Mouse (Mus musculus) midbrain, embryonic 12.5 days (tissue): ENCODE results near the gene Prkcq. TPM values are rescaled to one million over a fixed set of nuclear protein-coding genes. Genes with fewer than 3 reads are reported as not detected.

Source experiments
- ATAC-seq: fragments of 200-750 bp; cut with Nextera tagmentation; 2 replicates; pipeline ENCODE4 v1.8.0; 2017; ENCODE audit warnings: low read depth, moderate TSS enrichment, moderate library complexity; ENCODE audit not compliant: low FRiP score
- H3K27ac ChIP-seq: fragments of 300-500 bp; sonication (generic); replicated peaks from 2 replicates; pipeline ENCODE4 v1.5.1; 2016; ENCODE audit warnings: mild to moderate bottlenecking
- H3K27me3 ChIP-seq: fragments of 300-500 bp; sonication (generic); 2 replicates; pipeline ENCODE4 v1.6.1; 2016; ENCODE audit warnings: mild to moderate bottlenecking
- H3K36me3 ChIP-seq: fragments of 300-500 bp; sonication (generic); 2 replicates; pipeline ENCODE4 v1.6.1; 2016
- H3K4me1 ChIP-seq: fragments of 300-500 bp; sonication (generic); 2 replicates; pipeline ENCODE4 v1.6.1; 2016
- H3K4me2 ChIP-seq: fragments of 300-500 bp; sonication (generic); replicated peaks from 2 replicates; pipeline ENCODE4 v1.6.1; 2016; ENCODE audit warnings: mild to moderate bottlenecking, moderate library complexity
- H3K4me3 ChIP-seq: fragments of 300-500 bp; sonication (generic); 2 replicates; pipeline ENCODE4 v1.5.1; 2016; ENCODE audit warnings: mild to moderate bottlenecking
- H3K9ac ChIP-seq: fragments of 300-500 bp; sonication (generic); replicated peaks from 2 replicates; pipeline ENCODE4 v1.6.1; 2016; ENCODE audit warnings: mild to moderate bottlenecking, moderate library complexity
- H3K9me3 ChIP-seq: fragments of 300-500 bp; sonication (generic); 2 replicates; pipeline ENCODE4 v1.6.1; 2016; ENCODE audit warnings: mild to moderate bottlenecking
- WGBS: fragments of 180-500 bp; shearing (Covaris S2); methylation state at CpG from one replicate; pipeline ENCODE4 v1.1.7; 2016; 5-methylcytosine and 5-hydroxymethylcytosine counted together
- polyA plus RNA-seq: library from polyadenylated mRNA; unstranded; fragments of >200 nt; fragmentation: Nextera tagmentation; extraction: Ambion mirVana; gene quantifications from 2 replicates; pipeline ENCODE4 v1.2.1, GENCODE M21; 2016

The Prkcq gene
- polyA plus RNA-seq, result 1.2 and 1.8 TPM in 2 replicates

DNA sequence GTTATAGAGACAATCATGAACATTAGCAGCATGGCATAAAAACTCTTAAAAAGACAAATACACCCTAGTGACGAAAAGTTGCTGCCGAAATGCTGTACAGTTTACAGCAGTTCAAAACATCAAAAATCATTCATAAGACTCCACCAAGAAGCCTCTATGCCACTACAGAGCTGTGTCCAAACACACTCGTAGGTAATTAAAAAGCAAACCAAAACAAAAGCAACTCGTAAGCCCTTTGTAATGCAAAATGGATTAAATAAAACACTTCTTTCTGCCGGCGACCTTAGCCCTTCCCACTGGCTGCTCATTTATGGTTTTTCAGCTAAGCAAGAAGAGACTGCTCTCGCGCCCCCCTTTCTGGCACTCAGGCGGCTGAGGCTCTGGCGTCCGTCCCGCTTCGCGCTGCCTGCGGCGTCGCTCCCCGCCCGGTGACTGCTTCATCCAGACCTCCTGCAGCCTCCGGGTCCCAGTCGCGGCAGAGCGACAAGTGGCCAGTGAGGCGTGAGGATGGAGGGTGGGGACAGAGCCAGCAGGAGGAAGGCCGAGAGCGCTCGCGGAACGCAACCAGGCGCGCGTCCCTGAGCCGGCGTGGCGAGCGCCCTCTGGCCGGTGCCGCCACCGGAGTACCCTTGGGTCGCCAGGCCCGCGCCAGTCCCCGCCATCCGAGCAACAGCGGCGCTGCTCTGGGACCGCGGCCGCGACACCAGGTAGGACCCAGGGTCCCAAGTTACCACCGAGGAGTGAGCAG is at the start of gene Prkcq:
Gene Prkcq, plus strand, starts transcription at position 355 of the 748 bp plus-strand sequence.
- H3K27ac ChIP-seq, result no peak within 1 kb of the TSS
- WGBS, result 2% methylated on average over 50 of the region's 51 CpGs
- H3K27me3 ChIP-seq, result peaks cover 31% of the 10 kb centered on the region
- H3K9ac ChIP-seq, result peak within 1 kb of the TSS; percentile 43
- H3K9me3 ChIP-seq, result no peaks in the 10 kb centered on the region
- H3K4me3 ChIP-seq, result peak within 1 kb of the TSS; percentile 51
- peaks cover 19% of the 10 kb centered on the region for H3K4me1 ChIP-seq
- ATAC-seq, result peak; percentile 88
- H3K4me2 ChIP-seq, result peak within 1 kb of the TSS; percentile 81
- H3K36me3 ChIP-seq, result no peaks in the 10 kb centered on the region

GRCm38 (mm10) chr2:11130881-11131280 is 41.0 kb upstream of the Prkcq start:
- H3K9ac ChIP-seq, result no peak overlapping the region
- 94% methylated on average over 12 of the region's 12 CpGs for WGBS
- H3K27me3 ChIP-seq, result no peaks in the 10 kb centered on the region
- no peak overlapping the region for H3K4me2 ChIP-seq
- H3K9me3 ChIP-seq, result no peaks in the 10 kb centered on the region
- no peaks in the 10 kb centered on the region for H3K4me1 ChIP-seq
- no peak overlapping the region for H3K27ac ChIP-seq
- no peak for ATAC-seq
- no peaks in the 10 kb centered on the region for H3K36me3 ChIP-seq
- no peak overlapping the region for H3K4me3 ChIP-seq

GRCm38 (mm10) chr2:11135718-11136117 is 36.2 kb upstream of the Prkcq start:
- 71% methylated on average over 6 of the region's 6 CpGs for WGBS

DNA sequence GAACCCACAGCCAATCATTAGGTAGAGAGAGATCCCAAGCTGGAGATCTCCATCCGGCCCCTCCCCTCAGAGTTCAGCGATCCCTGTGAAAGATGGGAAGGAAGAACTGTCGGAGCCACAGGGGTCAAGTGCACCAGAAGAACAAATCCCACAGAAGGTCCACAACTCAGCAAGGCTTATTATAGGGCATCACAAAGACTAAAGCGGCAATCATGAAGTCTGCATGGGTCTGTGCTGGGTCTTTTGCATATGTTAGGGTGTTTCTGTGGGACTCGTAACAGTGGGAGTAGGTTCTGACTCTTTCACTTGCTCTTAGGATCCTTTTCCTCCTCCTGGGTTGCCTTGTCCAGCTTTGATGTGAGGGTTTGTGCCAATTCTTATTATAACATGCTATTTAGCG is 33.8 kb upstream of the Prkcq start:
- no peak overlapping the region for H3K27ac ChIP-seq
- H3K4me2 ChIP-seq, result no peak overlapping the region
- no peaks in the 10 kb centered on the region for H3K36me3 ChIP-seq
- no peaks in the 10 kb centered on the region for H3K9me3 ChIP-seq
- H3K4me1 ChIP-seq, result no peaks in the 10 kb centered on the region
- no peak overlapping the region for H3K4me3 ChIP-seq
- WGBS, result 91% methylated on average over 6 of the region's 6 CpGs
- no peak overlapping the region for H3K9ac ChIP-seq
- H3K27me3 ChIP-seq, result no peaks in the 10 kb centered on the region
- ATAC-seq, result no peak

More at GRCm38 (mm10) chr2:11135718-11136117, 36.2 kb upstream of the Prkcq start:
- H3K9me3 ChIP-seq, result no peaks in the 10 kb centered on the region
- H3K27ac ChIP-seq, result no peak overlapping the region
- ATAC-seq, result no peak
- no peaks in the 10 kb centered on the region for H3K36me3 ChIP-seq
- H3K9ac ChIP-seq, result no peak overlapping the region
- no peaks in the 10 kb centered on the region for H3K4me1 ChIP-seq
- no peaks in the 10 kb centered on the region for H3K27me3 ChIP-seq
- H3K4me3 ChIP-seq, result no peak overlapping the region
- no peak overlapping the region for H3K4me2 ChIP-seq

GRCm38 (mm10) chr2:11139518-11140152 is 32.3 kb upstream of the Prkcq start:
- Histone ChIP-seq H3K9me3 (no peaks in the 10 kb centered on the region), H3K4me1 (no peaks in the 10 kb centered on the region), H3K4me3 (no peak overlapping the region), H3K27ac (no peak overlapping the region), H3K9ac (no peak overlapping the region), H3K4me2 (no peak overlapping the region), H3K36me3 (no peaks in the 10 kb centered on the region), H3K27me3 (no peaks in the 10 kb centered on the region)
- 68% methylated on average over 1 of the region's 1 CpGs for WGBS
- no peak for ATAC-seq

DNA sequence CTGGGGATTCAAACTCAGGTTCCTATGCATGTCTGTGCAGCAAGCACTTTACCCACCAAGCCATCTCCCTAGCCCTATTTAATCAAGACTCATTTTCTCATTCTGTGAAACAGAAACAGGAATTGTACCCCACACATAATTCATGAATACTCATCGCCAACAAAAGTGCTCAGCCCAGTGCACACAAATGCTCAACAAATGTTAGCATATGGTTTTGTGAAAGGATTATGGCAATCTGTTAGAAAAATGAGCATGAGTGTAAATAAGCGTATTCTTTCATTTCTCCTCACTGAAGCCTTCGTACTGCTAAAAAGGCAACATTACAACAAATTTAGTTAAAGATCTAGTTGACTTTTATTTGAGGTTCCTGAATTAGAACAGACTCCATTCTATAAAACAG is 31.5 kb upstream of the Prkcq start:
- 90% methylated on average over 3 of the region's 3 CpGs for WGBS
- H3K4me3 ChIP-seq, result no peak overlapping the region

GRCm38 (mm10) chr2:11149091-11149490 is 22.8 kb upstream of the Prkcq start:
- Histone ChIP-seq H3K27ac (no peak overlapping the region), H3K36me3 (no peaks in the 10 kb centered on the region), H3K4me2 (no peak overlapping the region), H3K9me3 (no peaks in the 10 kb centered on the region), H3K4me3 (no peak overlapping the region), H3K27me3 (no peaks in the 10 kb centered on the region), H3K9ac (no peak overlapping the region), H3K4me1 (no peaks in the 10 kb centered on the region)
- no peak for ATAC-seq
- WGBS, result 84% methylated on average over 4 of the region's 4 CpGs

More for the DNA sequence above, 31.5 kb upstream of the Prkcq start:
- no peak overlapping the region for H3K27ac ChIP-seq
- H3K27me3 ChIP-seq, result no peaks in the 10 kb centered on the region
- H3K9ac ChIP-seq, result no peak overlapping the region
- H3K4me1 ChIP-seq, result no peaks in the 10 kb centered on the region
- ATAC-seq, result no peak
- H3K9me3 ChIP-seq, result no peaks in the 10 kb centered on the region
- no peaks in the 10 kb centered on the region for H3K36me3 ChIP-seq
- H3K4me2 ChIP-seq, result no peak overlapping the region

- WGBS, result 88% methylated on average over 7 of the region's 7 CpGs
- Histone ChIP-seq H3K4me1 (no peaks in the 10 kb centered on the region), H3K27ac (no peak overlapping the region), H3K9me3 (no peaks in the 10 kb centered on the region), H3K27me3 (no peaks in the 10 kb centered on the region), H3K9ac (no peak overlapping the region), H3K4me3 (no peak overlapping the region), H3K36me3 (no peaks in the 10 kb centered on the region), H3K4me2 (no peak overlapping the region)
- ATAC-seq, result no peak
Observed at GRCm38 (mm10) chr2:11150975-11151374, 20.9 kb upstream of the Prkcq start.

DNA sequence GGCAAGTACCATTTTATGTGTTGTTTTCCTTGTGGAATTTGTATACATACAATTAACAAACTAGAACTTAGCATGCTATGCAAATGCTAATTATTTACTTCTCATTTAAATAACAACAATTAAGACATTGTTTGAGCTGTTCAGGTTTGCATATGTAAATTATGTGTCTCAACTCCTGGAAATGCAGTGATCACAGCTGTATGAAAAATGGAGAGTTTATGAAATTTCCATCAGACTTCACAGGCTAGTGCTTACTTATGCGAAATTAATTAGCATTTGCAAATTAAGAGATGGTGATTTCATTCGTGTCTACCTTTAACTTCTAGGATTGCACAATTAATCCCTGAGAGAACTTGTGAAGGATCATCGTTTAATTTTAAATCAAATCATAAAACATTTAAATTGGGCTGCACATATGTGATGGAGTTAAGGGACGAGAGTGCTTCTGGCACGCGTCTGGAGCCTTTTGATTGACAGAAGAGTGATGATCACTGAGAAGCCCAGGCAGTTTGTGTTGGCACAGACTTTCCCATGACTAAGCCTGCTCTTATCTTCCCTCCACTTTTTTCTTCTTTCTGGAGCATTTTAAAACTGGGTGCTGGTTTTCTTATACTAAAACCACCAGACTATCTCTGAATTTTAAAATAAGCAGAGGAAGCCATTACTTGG is 20.1 kb upstream of the Prkcq start:
- H3K36me3 ChIP-seq, result no peaks in the 10 kb centered on the region
- H3K9me3 ChIP-seq, result no peaks in the 10 kb centered on the region
- no peak overlapping the region for H3K9ac ChIP-seq
- WGBS, result 79% methylated on average over 6 of the region's 6 CpGs
- H3K4me1 ChIP-seq, result no peaks in the 10 kb centered on the region
- no peaks in the 10 kb centered on the region for H3K27me3 ChIP-seq
- no peak for ATAC-seq
- no peak overlapping the region for H3K27ac ChIP-seq
- H3K4me2 ChIP-seq, result no peak overlapping the region
- no peak overlapping the region for H3K4me3 ChIP-seq

- H3K27ac ChIP-seq, result no peak overlapping the region
- H3K27me3 ChIP-seq, result no peaks in the 10 kb centered on the region
- no peak for ATAC-seq
- no peaks in the 10 kb centered on the region for H3K9me3 ChIP-seq
- H3K36me3 ChIP-seq, result no peaks in the 10 kb centered on the region
- no peak overlapping the region for H3K9ac ChIP-seq
- 94% methylated on average over 7 of the region's 7 CpGs for WGBS
- H3K4me1 ChIP-seq, result no peaks in the 10 kb centered on the region
- no peak overlapping the region for H3K4me2 ChIP-seq
- H3K4me3 ChIP-seq, result no peak overlapping the region
Observed at GRCm38 (mm10) chr2:11159641-11160040, 12.3 kb upstream of the Prkcq start.

GRCm38 (mm10) chr2:11160696-11161095 is 11.2 kb upstream of the Prkcq start:
- Histone ChIP-seq H3K27ac (no peak overlapping the region), H3K9me3 (no peaks in the 10 kb centered on the region), H3K27me3 (no peaks in the 10 kb centered on the region), H3K4me3 (no peak overlapping the region), H3K9ac (no peak overlapping the region), H3K4me1 (no peaks in the 10 kb centered on the region), H3K4me2 (no peak overlapping the region), H3K36me3 (no peaks in the 10 kb centered on the region)
- 86% methylated on average over 3 of the region's 3 CpGs for WGBS
- ATAC-seq, result no peak

DNA sequence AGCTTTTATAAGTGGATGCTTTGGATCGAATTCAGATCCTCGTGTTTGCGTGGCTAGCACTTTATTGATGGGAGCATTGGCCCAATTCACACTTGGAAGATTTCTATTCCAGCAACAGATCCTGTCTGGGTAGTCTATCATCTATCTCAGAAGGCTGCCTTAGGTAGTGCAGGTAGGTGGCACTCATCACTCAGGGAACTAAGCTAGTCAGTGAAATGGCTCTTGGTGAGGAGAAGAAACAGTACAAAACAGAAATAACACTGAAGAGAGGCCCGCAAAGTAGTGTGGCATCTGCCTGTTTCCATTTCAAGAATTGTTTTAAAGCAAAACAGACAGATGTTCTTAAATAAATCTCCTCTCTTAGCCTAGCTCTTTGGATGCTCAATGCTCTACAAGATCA is 10.6 kb upstream of the Prkcq start:
- no peak overlapping the region for H3K9ac ChIP-seq
- no peak overlapping the region for H3K4me3 ChIP-seq
- H3K9me3 ChIP-seq, result no peaks in the 10 kb centered on the region
- H3K36me3 ChIP-seq, result no peaks in the 10 kb centered on the region
- H3K27ac ChIP-seq, result no peak overlapping the region
- H3K27me3 ChIP-seq, result no peaks in the 10 kb centered on the region
- no peaks in the 10 kb centered on the region for H3K4me1 ChIP-seq
- ATAC-seq, result no peak
- H3K4me2 ChIP-seq, result no peak overlapping the region
- WGBS, result 85% methylated on average over 4 of the region's 4 CpGs
